Comparison of ENCODE assay signal across 8 mouse cellular contexts in the genomic region with DNA sequence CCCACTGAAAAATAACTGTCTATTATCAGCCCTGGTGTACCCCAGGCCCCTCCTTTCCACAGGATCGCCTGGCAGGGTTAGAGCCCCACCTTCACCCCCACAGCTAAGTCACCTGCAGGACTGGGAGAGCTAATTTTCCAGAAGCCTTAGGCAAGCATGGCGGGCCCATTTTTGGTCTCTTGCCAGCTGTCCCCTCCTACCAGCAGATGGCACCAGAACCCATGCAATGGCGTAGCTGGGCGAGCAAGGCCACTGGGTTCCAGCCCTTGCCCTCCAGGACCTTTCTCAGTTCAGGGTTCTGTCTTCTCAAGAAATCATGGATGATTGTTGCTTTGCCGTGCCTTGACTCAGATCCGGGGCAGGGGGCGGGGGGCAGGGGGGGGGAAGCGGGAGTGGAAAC. TPM values are rescaled to one million over a fixed set of nuclear protein-coding genes. Genes with fewer than 3 reads are reported as not detected.
DNase-seq lines count a peak whose midpoint lies in the region; ATAC-seq and TF ChIP-seq lines count a peak whose summit lies in the region.

No protein-coding gene starts in this region.

- H3K4me2 ChIP-seq in heart, postnatal 0 days (ENCODE audit: low read depth, low read length): no peak overlapping the region
- H3K4me2 ChIP-seq in CH12.LX (ENCODE audit: insufficient read depth, low read depth, poor library complexity, severe bottlenecking): peak overlapping the region; percentile 47; the same call in 1 of the 2 replicates
- no peak overlapping the region for H3K4me2 ChIP-seq in midbrain, embryonic 13.5 days (replicated peaks)

- no peaks in the 10 kb centered on the region for H3K27me3 ChIP-seq in heart, postnatal 0 days (ENCODE audit: control insufficient read depth, insufficient read depth, low read length)
- H3K27me3 ChIP-seq in CH12.LX (replicated peaks): no peaks in the 10 kb centered on the region
- no peaks in the 10 kb centered on the region for H3K27me3 ChIP-seq in midbrain, embryonic 13.5 days

- dilution Hi-C loops in CH12.LX (cut with MboI; ENCODE audit: extremely low pct_ligation_motif_present, extremely low pct_unique_long_range_greater_than_20kb, low sequenced_read_pairs): no loop called here

- peaks cover 5% of the 10 kb centered on the region for H3K4me1 ChIP-seq in heart, postnatal 0 days (ENCODE audit: control insufficient read depth, insufficient read depth)
- H3K4me1 ChIP-seq in CH12.LX (ENCODE audit: control insufficient read depth in 1 of 2, insufficient read depth in 2 of 2): 0 out of 4 replicates have a peak, but pooled peaks cover 0 to 2% of the 10 kb centered on the region in 2 experiments
- H3K4me1 ChIP-seq in midbrain, embryonic 13.5 days (replicated peaks): peaks cover 6% of the 10 kb centered on the region

- peak; percentile 91 for TF ChIP-seq RAD21 in CH12.LX (IDR thresholded peaks at IDR 0.05; ENCODE audit: low read depth, low read length)

- no peak for TF ChIP-seq POLR2A in CH12.LX (IDR thresholded peaks at IDR 0.05; ENCODE audit: low read depth, low read length)

- no peaks in the 10 kb centered on the region for H3K9me3 ChIP-seq in heart, postnatal 0 days (replicated peaks; ENCODE audit: control insufficient read depth, low read length)
- H3K9me3 ChIP-seq in CH12.LX (replicated peaks; ENCODE audit: low read length): no peaks in the 10 kb centered on the region
- no peaks in the 10 kb centered on the region for H3K9me3 ChIP-seq in midbrain, embryonic 13.5 days

- in situ Hi-C loops in CH12.LX (cut with MboI; ENCODE audit: low pct_ligation_motif_present, low pct_unique_long_range_greater_than_20kb, low sequenced_read_pairs): no loop called here

- H3K4me3 ChIP-seq in heart, postnatal 0 days (ENCODE audit: low read depth, low read length): no peak overlapping the region
- no peak overlapping the region for H3K4me3 ChIP-seq in CH12.LX (replicated peaks in 1 of 3; ENCODE audit: low read depth in 2 of 3, low read length in 2 of 3, poor library complexity in 1 of 3)
- no peak overlapping the region for H3K4me3 ChIP-seq in midbrain, embryonic 13.5 days (replicated peaks)

- H3K79me2 ChIP-seq in CH12.LX (replicated peaks; ENCODE audit: control insufficient read depth, extremely low read depth, insufficient read depth, poor library complexity, severe bottlenecking): no peaks in the 10 kb centered on the region

- WGBS in heart, postnatal 0 days: 63% methylated on average over 8 of the region's 8 CpGs
- WGBS in midbrain, embryonic 13.5 days: 70% methylated on average over 8 of the region's 8 CpGs

- TF ChIP-seq CTCF in heart, postnatal 0 days (IDR thresholded peaks at IDR 0.05; ENCODE audit: low read depth): peak; percentile 66
- peak; percentile 60 to 93 for TF ChIP-seq CTCF in CH12.LX (conservative IDR thresholded peaks at IDR 0.05 in 1 of 2, IDR thresholded peaks at IDR 0.05 in 1 of 2; ENCODE audit: low read depth in 2 of 2, low read length in 2 of 2)

- no peak for ATAC-seq in heart, postnatal 0 days (ENCODE audit: insufficient read depth, low read depth)
- ATAC-seq in midbrain, embryonic 13.5 days: 0 out of 2 replicates have a peak, but pooled peaks have one; percentile 22

- intact Hi-C loops in heart, postnatal 25 days (cut with DNase I): no loop called here

- H3K36me3 ChIP-seq in heart, postnatal 0 days (replicated peaks; ENCODE audit: control insufficient read depth, insufficient read depth, low read length): no peaks in the 10 kb centered on the region
- no peaks in the 10 kb centered on the region for H3K36me3 ChIP-seq in CH12.LX (replicated peaks in 1 of 2; ENCODE audit: control insufficient read depth in 1 of 2, insufficient read depth in 1 of 2, low read length in 1 of 2)
- no peaks in the 10 kb centered on the region for H3K36me3 ChIP-seq in midbrain, embryonic 13.5 days

- no peak for TF ChIP-seq EP300 in heart, postnatal 0 days (IDR thresholded peaks at IDR 0.05; ENCODE audit: low read depth)
- TF ChIP-seq EP300 in CH12.LX (IDR thresholded peaks at IDR 0.05; ENCODE audit: low read length): no peak

- no peak overlapping the region for H3K27ac ChIP-seq in heart, postnatal 0 days (ENCODE audit: low read depth)
- no peak overlapping the region for H3K27ac ChIP-seq in CH12.LX (ENCODE audit: insufficient read depth, low read depth)
- H3K27ac ChIP-seq in midbrain, embryonic 13.5 days: no peak overlapping the region

- DNase-seq in heart, postnatal 0 days (ENCODE audit: low spot score): peak; percentile 42
- DNase-seq in heart, postnatal 25 days (ENCODE audit: low spot score): no peak
- peak; percentile 76 for DNase-seq in CH12.LX (ENCODE audit: extremely low read depth)
- peak; percentile 50 to 66 for DNase-seq in cerebellum, adult 18-20 months
- DNase-seq in frontal cortex, postnatal 36 days (ENCODE audit: low spot score in 2 of 2): peak; percentile 62 to 75
- DNase-seq in left cerebral cortex, adult 11 months (ENCODE audit: low spot score): peak; percentile 53
- peak; percentile 17 for DNase-seq in thymus, postnatal 25 days

- H3K9ac ChIP-seq in heart, postnatal 0 days (replicated peaks; ENCODE audit: low read depth, low read length): no peak overlapping the region
- H3K9ac ChIP-seq in CH12.LX (ENCODE audit: insufficient read depth, low read depth): no peak overlapping the region
- no peak overlapping the region for H3K9ac ChIP-seq in midbrain, embryonic 13.5 days (replicated peaks)

TF ChIP-seq in CH12.LX, 34 proteins besides CTCF, POLR2A, EP300 and RAD21:
- 0 out of 2 replicates have a peak, but pooled peaks have one; percentile 18 for TF ChIP-seq IRF4 (IDR thresholded peaks at IDR 0.05; ENCODE audit: low read depth, low read length)
- TF ChIP-seq SMC3 (IDR thresholded peaks at IDR 0.05; ENCODE audit: low read depth, low read length): peak; percentile 79
- TF ChIP-seq CHD1 (IDR thresholded peaks at IDR 0.05; ENCODE audit: low read depth, low read length): no peak
- TF ChIP-seq BHLHE40 (IDR thresholded peaks at IDR 0.05; ENCODE audit: low read depth, low read length): 0 out of 2 replicates have a peak, but pooled peaks have one; percentile 18
- TF ChIP-seq ELF1 (IDR thresholded peaks at IDR 0.05; ENCODE audit: low read depth, low read length): 0 out of 2 replicates have a peak, but pooled peaks have one; percentile 15
- TF ChIP-seq ZC3H11A (IDR thresholded peaks at IDR 0.05; ENCODE audit: low read depth, low read length): peak; percentile 52; the same call in 1 of the 2 replicates
- 0 out of 2 replicates have a peak, but pooled peaks have one; percentile 38 for TF ChIP-seq SIN3A (IDR thresholded peaks at IDR 0.05; ENCODE audit: low read length)
- no peak for TF ChIP-seq RCOR1 (conservative IDR thresholded peaks at IDR 0.05; ENCODE audit: low read depth, low read length)
- TF ChIP-seq USF2 (conservative IDR thresholded peaks at IDR 0.05; ENCODE audit: low read depth, low read length): no peak
- TF ChIP-seq MYC (IDR thresholded peaks at IDR 0.05; ENCODE audit: low read depth, low read length): peak; percentile 45; the same call in 1 of the 2 replicates
- TF ChIP-seq MAZ (IDR thresholded peaks at IDR 0.05; ENCODE audit: low read depth, low read length): 0 out of 2 replicates have a peak, but pooled peaks have one; percentile 41
- TF ChIP-seq MAX (IDR thresholded peaks at IDR 0.05; ENCODE audit: low read length): peak; percentile 55; the same call in 1 of the 2 replicates
- TF ChIP-seq TCF12 (IDR thresholded peaks at IDR 0.05; ENCODE audit: low read depth, low read length): 0 out of 2 replicates have a peak, but pooled peaks have one; percentile 13
- TF ChIP-seq NELFE (IDR thresholded peaks at IDR 0.05; ENCODE audit: low read depth, low read length): peak; percentile 43; the same call in 1 of the 2 replicates
- no peak for TF ChIP-seq POLR2AphosphoS2 (IDR thresholded peaks at IDR 0.05; ENCODE audit: low read depth, low read length)
- TF ChIP-seq ETS1 (conservative IDR thresholded peaks at IDR 0.05; ENCODE audit: low read depth, low read length): no peak

RNA-seq across cellular contexts. Expression of a gene that starts 40.0 kb away (rescaled TPM):
- total RNA-seq in heart, postnatal 0 days (2014; rRNA removed; ENCODE audit: low replicate concordance): 22.6 and 32.2 TPM in 2 replicates
- polyA plus RNA-seq in heart, postnatal 0 days (2015; fragmentation: Nextera tagmentation; extraction: Ambion mirVana): 3.0 and 3.1 TPM in 2 replicates
- 10 to 100 TPM; 20.9 to 23.4 TPM for total RNA-seq in heart, postnatal 25 days (2021)
- total RNA-seq in CH12.LX (2012; rRNA removed): under 0.01 and 0.25 TPM in 2 replicates
- total RNA-seq in CH12.LX (2014; rRNA removed): 0.04 and 0.09 TPM in 2 replicates
- polyA plus RNA-seq in CH12.LX (2012; ENCODE audit: insufficient read length, low read depth): 0.10 and 0.19 TPM in 2 replicates
- polyA plus RNA-seq in midbrain, embryonic 13.5 days (2015; fragmentation: Nextera tagmentation; extraction: Ambion mirVana): 5.0 and 5.3 TPM in 2 replicates

Comparison
In these comparisons a context has a peak if more than half of its experiments do, and no peak if none do; other contexts are left out.
1. RNA of a gene that starts 40.0 kb away (total RNA-seq): 20.9 to 23.4 TPM in heart, postnatal 25 days and 22.6 to 32.2 TPM in heart, postnatal 0 days; under 0.01 to 0.25 TPM in CH12.LX; every median in the first group is over 10 times any median in the second.